Mouse (Mus musculus): ENCODE results near the gene Gm10118. TPM values are rescaled to one million over a fixed set of nuclear protein-coding genes. Genes with fewer than 3 reads are reported as not detected.
A peak's percentile ranks its signal among the peaks of the same experiment; 100 is the strongest.

The Gm10118 gene
- polyA plus RNA-seq (2016; fragmentation: Nextera tagmentation; extraction: Ambion mirVana), result not detected in 2 replicates

GRCm38 (mm10) chr10:63927334-63927733, at the start of gene Gm10118:
Gene Gm10118, minus strand, starts transcription at chr10:63927434.
- Histone ChIP-seq H3K4me3 (no peak within 1 kb of the TSS), H3K9ac (no peak within 1 kb of the TSS), H3K4me1 (no peaks in the 10 kb centered on the region), H3K4me2 (no peak within 1 kb of the TSS), H3K36me3 (no peaks in the 10 kb centered on the region), H3K27me3 (replicated peaks) (no peaks in the 10 kb centered on the region), H3K27ac (no peak within 1 kb of the TSS), H3K9me3 (replicated peaks) (no peaks in the 10 kb centered on the region)
- no peak for ATAC-seq

- H3K36me3 ChIP-seq, result no peaks in the 10 kb centered on the region
- no peaks in the 10 kb centered on the region for H3K4me1 ChIP-seq
- H3K27ac ChIP-seq, result no peak overlapping the region
- no peak for ATAC-seq
- no peak overlapping the region for H3K4me2 ChIP-seq
- WGBS (ENCODE audit: insufficient replicate concordance), result 66% methylated on average over 2 of the region's 2 CpGs
- H3K9ac ChIP-seq, result no peak overlapping the region
- no peaks in the 10 kb centered on the region for H3K9me3 ChIP-seq (replicated peaks)
- H3K4me3 ChIP-seq, result no peak overlapping the region
- no peaks in the 10 kb centered on the region for H3K27me3 ChIP-seq (replicated peaks)
Observed at GRCm38 (mm10) chr10:63972300-63972699, 45.1 kb upstream of the Gm10118 start.

GRCm38 (mm10) chr10:63954308-63954930, 27.2 kb upstream of the Gm10118 start:
- Histone ChIP-seq H3K9ac (no peak overlapping the region), H3K4me1 (no peaks in the 10 kb centered on the region), H3K4me3 (no peak overlapping the region), H3K36me3 (no peaks in the 10 kb centered on the region), H3K9me3 (replicated peaks) (0 out of 2 replicates have a peak, but pooled peaks cover 3% of the 10 kb centered on the region), H3K27ac (no peak overlapping the region), H3K4me2 (no peak overlapping the region), H3K27me3 (replicated peaks) (no peaks in the 10 kb centered on the region)
- ATAC-seq, result no peak
- WGBS (ENCODE audit: insufficient replicate concordance), result 26% methylated on average over 6 of the region's 7 CpGs

- no peak for ATAC-seq
- Histone ChIP-seq H3K4me3 (no peak overlapping the region), H3K4me2 (no peak overlapping the region), H3K9me3 (replicated peaks) (0 out of 2 replicates have a peak, but pooled peaks cover 3% of the 10 kb centered on the region), H3K4me1 (no peaks in the 10 kb centered on the region), H3K9ac (no peak overlapping the region), H3K27me3 (replicated peaks) (no peaks in the 10 kb centered on the region), H3K36me3 (no peaks in the 10 kb centered on the region), H3K27ac (no peak overlapping the region)
- 72% methylated on average over 1 of the region's 1 CpGs for WGBS (ENCODE audit: insufficient replicate concordance)
Observed at GRCm38 (mm10) chr10:63951481-63951880, 24.2 kb upstream of the Gm10118 start.

GRCm38 (mm10) chr10:63950867-63951266, 23.6 kb upstream of the Gm10118 start:
- Histone ChIP-seq H3K4me1 (no peaks in the 10 kb centered on the region), H3K4me3 (no peak overlapping the region), H3K27ac (no peak overlapping the region), H3K9ac (no peak overlapping the region), H3K27me3 (replicated peaks) (no peaks in the 10 kb centered on the region), H3K4me2 (no peak overlapping the region), H3K36me3 (no peaks in the 10 kb centered on the region), H3K9me3 (replicated peaks) (peaks cover 5% of the 10 kb centered on the region; the same call in 1 of the 2 replicates)
- WGBS (ENCODE audit: insufficient replicate concordance), result 50% methylated on average over 8 of the region's 8 CpGs
- ATAC-seq, result no peak

GRCm38 (mm10) chr10:63947266-63947665, 20.0 kb upstream of the Gm10118 start:
- Histone ChIP-seq H3K4me3 (no peak overlapping the region), H3K4me1 (no peaks in the 10 kb centered on the region), H3K4me2 (no peak overlapping the region), H3K9ac (no peak overlapping the region), H3K9me3 (replicated peaks) (peaks cover 6% of the 10 kb centered on the region; the same call in 1 of the 2 replicates), H3K27me3 (replicated peaks) (no peaks in the 10 kb centered on the region), H3K27ac (no peak overlapping the region), H3K36me3 (no peaks in the 10 kb centered on the region)
- ATAC-seq, result no peak
- WGBS (ENCODE audit: insufficient replicate concordance), result 55% methylated on average over 4 of the region's 4 CpGs

GRCm38 (mm10) chr10:63945534-63945933, 18.3 kb upstream of the Gm10118 start:
- H3K4me1 ChIP-seq, result no peaks in the 10 kb centered on the region
- WGBS (ENCODE audit: insufficient replicate concordance), result 67% methylated on average over 3 of the region's 3 CpGs
- no peak overlapping the region for H3K27ac ChIP-seq

GRCm38 (mm10) chr10:63933946-63934345, 6.7 kb upstream of the Gm10118 start:
- H3K9ac ChIP-seq, result no peak overlapping the region
- no peaks in the 10 kb centered on the region for H3K4me1 ChIP-seq
- ATAC-seq, result no peak
- no peaks in the 10 kb centered on the region for H3K27me3 ChIP-seq (replicated peaks)
- no peak overlapping the region for H3K4me3 ChIP-seq
- H3K9me3 ChIP-seq (replicated peaks), result no peaks in the 10 kb centered on the region
- no peak overlapping the region for H3K27ac ChIP-seq
- H3K36me3 ChIP-seq, result no peaks in the 10 kb centered on the region
- no peak overlapping the region for H3K4me2 ChIP-seq
- WGBS (ENCODE audit: insufficient replicate concordance), result 50% methylated on average over 5 of the region's 5 CpGs

More at GRCm38 (mm10) chr10:63945534-63945933, 18.3 kb upstream of the Gm10118 start:
- Histone ChIP-seq H3K4me3 (no peak overlapping the region), H3K36me3 (no peaks in the 10 kb centered on the region), H3K9me3 (replicated peaks) (peaks cover 3% of the 10 kb centered on the region; the same call in 1 of the 2 replicates), H3K27me3 (replicated peaks) (no peaks in the 10 kb centered on the region), H3K9ac (no peak overlapping the region), H3K4me2 (no peak overlapping the region)
- ATAC-seq, result no peak

GRCm38 (mm10) chr10:63908878-63909277, 18.4 kb downstream of the Gm10118 start:
- H3K9ac ChIP-seq, result no peak overlapping the region
- H3K4me1 ChIP-seq, result no peaks in the 10 kb centered on the region
- no peak overlapping the region for H3K4me3 ChIP-seq
- H3K27me3 ChIP-seq (replicated peaks), result no peaks in the 10 kb centered on the region
- no peaks in the 10 kb centered on the region for H3K36me3 ChIP-seq
- no peaks in the 10 kb centered on the region for H3K9me3 ChIP-seq (replicated peaks)
- no peak overlapping the region for H3K4me2 ChIP-seq
- H3K27ac ChIP-seq, result no peak overlapping the region
- ATAC-seq, result no peak

GRCm38 (mm10) chr10:63899891-63900290, 27.3 kb downstream of the Gm10118 start:
- no peaks in the 10 kb centered on the region for H3K9me3 ChIP-seq (replicated peaks)
- no peak overlapping the region for H3K9ac ChIP-seq
- no peak overlapping the region for H3K4me3 ChIP-seq
- no peaks in the 10 kb centered on the region for H3K27me3 ChIP-seq (replicated peaks)
- no peak overlapping the region for H3K4me2 ChIP-seq
- no peaks in the 10 kb centered on the region for H3K36me3 ChIP-seq
- H3K4me1 ChIP-seq, result no peaks in the 10 kb centered on the region
- no peak overlapping the region for H3K27ac ChIP-seq
- no peak for ATAC-seq

GRCm38 (mm10) chr10:63894612-63895011, 32.6 kb downstream of the Gm10118 start:
- Histone ChIP-seq H3K9me3 (replicated peaks) (no peaks in the 10 kb centered on the region), H3K9ac (no peak overlapping the region), H3K27ac (no peak overlapping the region), H3K4me2 (no peak overlapping the region), H3K36me3 (no peaks in the 10 kb centered on the region), H3K4me3 (no peak overlapping the region), H3K27me3 (replicated peaks) (no peaks in the 10 kb centered on the region), H3K4me1 (no peaks in the 10 kb centered on the region)
- ATAC-seq, result no peak
- 74% methylated on average over 5 of the region's 5 CpGs for WGBS (ENCODE audit: insufficient replicate concordance)

GRCm38 (mm10) chr10:63886449-63887088, 40.7 kb downstream of the Gm10118 start:
- 0 out of 2 replicates have a peak overlapping the region, but pooled peaks have one; percentile 8 for H3K4me2 ChIP-seq
- 62% methylated on average over 23 of the region's 23 CpGs for WGBS (ENCODE audit: insufficient replicate concordance)

More at GRCm38 (mm10) chr10:63886449-63887088, 40.7 kb downstream of the Gm10118 start:
- Histone ChIP-seq H3K4me3 (no peak overlapping the region), H3K9me3 (replicated peaks) (no peaks in the 10 kb centered on the region), H3K27ac (no peak overlapping the region), H3K9ac (no peak overlapping the region), H3K4me1 (no peaks in the 10 kb centered on the region), H3K36me3 (no peaks in the 10 kb centered on the region), H3K27me3 (replicated peaks) (no peaks in the 10 kb centered on the region)
- no peak for ATAC-seq

All from liver, embryonic 12.5 days (tissue).